21 mouse cellular contexts compared by ENCODE assay signal in the genomic region with DNA sequence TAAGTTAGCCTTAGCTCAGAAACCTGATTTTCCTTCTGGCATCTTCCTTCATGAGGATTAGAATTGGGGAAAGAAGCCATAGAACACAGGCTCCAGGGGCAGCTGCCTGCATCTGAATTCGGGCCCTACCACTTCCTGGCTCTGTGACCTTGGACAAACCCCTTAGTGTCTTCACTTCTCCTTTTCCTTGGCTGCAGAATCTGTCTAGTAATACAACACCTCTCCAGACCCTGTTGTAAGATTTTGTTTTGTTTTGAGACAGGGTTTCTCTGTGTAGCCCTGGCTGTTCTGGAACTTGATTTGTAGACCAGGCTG. TPM values are rescaled to one million over a fixed set of nuclear protein-coding genes. Genes with fewer than 3 reads are reported as not detected.
DNase-seq lines count a peak whose midpoint lies in the region; ATAC-seq and TF ChIP-seq lines count a peak whose summit lies in the region.
"Had no signal": no experiment of that assay in that cellular context is flagged by ENCODE, and none has a peak within 500 bp of the region (broad histone marks: within the 10 kb centered on the region; RNA-seq: fewer than 3 reads in every experiment).

No protein-coding gene starts in this region.

- peak; percentile 41 for DNase-seq in lung, postnatal 0 days (ENCODE audit: low spot score)
- DNase-seq in lung, postnatal 14 days: no peak
- DNase-seq in B cell, adult 2 months: peak; percentile 61 to 66
- DNase-seq in cerebellum, adult 9-10 months: no peak
- DNase-seq in right cerebral cortex, postnatal 14 days: no peak
- DNase-seq in adrenal gland, postnatal 36 days: no peak
- DNase-seq: cerebellum, adult 2 months; heart, adult 2 months; heart, postnatal 4 days; lung, postnatal 4 days; midbrain, embryonic 14.5 days; right cerebral cortex, postnatal 25 days; thymus, postnatal 4 days had no signal

- no peak for TF ChIP-seq CTCF in lung, postnatal 0 days (IDR thresholded peaks at IDR 0.05)
- TF ChIP-seq CTCF in bone marrow macrophage, adult 2 months (IDR thresholded peaks at IDR 0.05; ENCODE audit: low read depth, low read length): no peak

- no peak overlapping the region for H3K9ac ChIP-seq in lung, postnatal 0 days (replicated peaks; ENCODE audit: low read depth)
- H3K9ac ChIP-seq: forebrain, embryonic 12.5 days; limb, embryonic 13.5 days had no signal

- H3K4me2 ChIP-seq in lung, postnatal 0 days (replicated peaks; ENCODE audit: low read depth, low read length): no peak overlapping the region
- H3K4me2 ChIP-seq: forebrain, embryonic 12.5 days; limb, embryonic 13.5 days had no signal

- TF ChIP-seq EP300 in lung, postnatal 0 days (IDR thresholded peaks at IDR 0.05): no peak

- H3K9me3 ChIP-seq in lung, postnatal 0 days (ENCODE audit: low read length): no peaks in the 10 kb centered on the region
- H3K9me3 ChIP-seq: forebrain, embryonic 12.5 days; limb, embryonic 13.5 days had no signal

- H3K27ac ChIP-seq in lung, postnatal 0 days (ENCODE audit: low read length): no peak overlapping the region
- peak overlapping the region; percentile 31 for H3K27ac ChIP-seq in bone marrow macrophage, adult 2 months (ENCODE audit: insufficient read depth, low read depth, low read length)
- H3K27ac ChIP-seq: forebrain, embryonic 12.5 days; heart, adult 2 months; hindbrain, postnatal 0 days; kidney, postnatal 0 days; limb, embryonic 13.5 days had no signal

- H3K27me3 ChIP-seq in lung, postnatal 0 days (replicated peaks; ENCODE audit: insufficient read depth, low read length): no peaks in the 10 kb centered on the region
- H3K27me3 ChIP-seq: limb, embryonic 13.5 days had no signal

- H3K36me3 ChIP-seq in lung, postnatal 0 days (ENCODE audit: insufficient read depth, low read length): no peaks in the 10 kb centered on the region
- H3K36me3 ChIP-seq: forebrain, embryonic 12.5 days; limb, embryonic 13.5 days had no signal

- no peak for ATAC-seq in lung, postnatal 0 days
- peak; percentile 65 for ATAC-seq in monocyte, adult 5-6 weeks (replicated peaks; ENCODE audit: insufficient number of reproducible peaks, low FRiP score, low TSS enrichment, poor library complexity, severe bottlenecking)
- ATAC-seq: hindbrain, postnatal 0 days; intestine, postnatal 0 days had no signal

- peaks cover 6% of the 10 kb centered on the region; the same call in 1 of the 2 replicates for H3K4me1 ChIP-seq in lung, postnatal 0 days (ENCODE audit: insufficient read depth, low read depth, low read length)
- H3K4me1 ChIP-seq in bone marrow macrophage, adult 2 months (ENCODE audit: control insufficient read depth, insufficient read depth, low read length): peaks cover 48% of the 10 kb centered on the region

- TF ChIP-seq POLR2A in bone marrow macrophage, adult 2 months (IDR thresholded peaks at IDR 0.05; ENCODE audit: borderline replicate concordance, low read depth, low read length): no peak

- no peak overlapping the region for H3K4me3 ChIP-seq in lung, postnatal 0 days (ENCODE audit: low read depth, low read length)
- H3K4me3 ChIP-seq in bone marrow macrophage, adult 2 months (ENCODE audit: insufficient read depth, low read length): no peak overlapping the region
- H3K4me3 ChIP-seq: forebrain, embryonic 12.5 days; heart, adult 2 months; limb, embryonic 13.5 days; myocyte had no signal

- WGBS in lung, postnatal 0 days: 65% methylated on average over 1 of the region's 1 CpGs

RNA-seq across cellular contexts. Expression of gene Pafah1b2, which starts 2.9 kb away (rescaled TPM):
- polyA plus RNA-seq in lung, postnatal 0 days (2015; fragmentation: Nextera tagmentation; extraction: Ambion mirVana): 82.8 and 84.6 TPM in 2 replicates
- polyA plus RNA-seq in bone marrow macrophage, adult 2 months (2012; ENCODE audit: insufficient read depth, insufficient read length, missing spikeins): 41.0 and 44.9 TPM in 2 replicates
- total RNA-seq in monocyte, adult 5-6 weeks (2017): 67.4 to 83.6 TPM (median 77.9 TPM) in 3 replicates
- 100 to 1,000 TPM; 148 to 173 TPM for total RNA-seq in adrenal gland, postnatal 36 days (2021)

RNA-seq across cellular contexts. Expression of gene Sik3, which starts 3.0 kb away (rescaled TPM):
- 8.9 and 9.3 TPM in 2 replicates for polyA plus RNA-seq in lung, postnatal 0 days (2015; fragmentation: Nextera tagmentation; extraction: Ambion mirVana)
- polyA plus RNA-seq in bone marrow macrophage, adult 2 months (2012; ENCODE audit: insufficient read depth, insufficient read length, missing spikeins): 23.4 and 24.4 TPM in 2 replicates
- total RNA-seq in monocyte, adult 5-6 weeks (2017): 8.8 to 21.7 TPM (median 11.0 TPM) in 3 replicates
- 10 to 100 TPM; 55.1 to 60.0 TPM for total RNA-seq in adrenal gland, postnatal 36 days (2021)

RNA-seq across cellular contexts. Expression of gene Sidt2, which starts 54.6 kb away (rescaled TPM):
- 55.4 and 58.7 TPM in 2 replicates for polyA plus RNA-seq in lung, postnatal 0 days (2015; fragmentation: Nextera tagmentation; extraction: Ambion mirVana)
- polyA plus RNA-seq in bone marrow macrophage, adult 2 months (2012; ENCODE audit: insufficient read depth, insufficient read length, missing spikeins): 110 and 122 TPM in 2 replicates
- total RNA-seq in monocyte, adult 5-6 weeks (2017): 40.2 to 62.3 TPM (median 50.1 TPM) in 3 replicates
- total RNA-seq in adrenal gland, postnatal 36 days (2021): 100 to 1,000 TPM; 161 to 261 TPM

Comparison
In these comparisons a context has a peak if more than half of its experiments do, and no peak if none do; other contexts are left out.
1. DNase-seq: peak in lung, postnatal 0 days (single experiment) and B cell, adult 2 months (2 of 2); none in lung, postnatal 14 days (single experiment), cerebellum, adult 9-10 months (single experiment), right cerebral cortex, postnatal 14 days (single experiment) and adrenal gland, postnatal 36 days (0 of 2).